Comparison of ENCODE assay signal across 16 mouse cellular contexts in genomic region chr14:122968049-122968448, GRCm38 (mm10). TPM values are rescaled to one million over a fixed set of nuclear protein-coding genes. Genes with fewer than 3 reads are reported as not detected.
DNase-seq lines count a peak whose midpoint lies in the region; ATAC-seq lines count a peak whose summit lies in the region.
"Had no signal": no experiment of that assay in that cellular context is flagged by ENCODE, and none has a peak within 500 bp of the region (broad histone marks: within the 10 kb centered on the region; RNA-seq: fewer than 3 reads in every experiment).

No protein-coding gene starts in this region.

- DNase-seq in heart, adult 11 months: peak; percentile 51
- DNase-seq in heart, postnatal 10 days: no peak
- peak; percentile 18 for DNase-seq in R1 (ENCODE audit: low read depth, low spot score)
- no peak for DNase-seq in testis, postnatal 14 days (ENCODE audit: low spot score)
- no peak for DNase-seq in cerebellum, adult 11-12 months
- DNase-seq: adrenal gland, postnatal 36 days; cerebellum, adult 2 months; cerebellum, postnatal 14 days; gastrocnemius, postnatal 36 days; heart, postnatal 14 days; kidney, adult 8-10 months; kidney, postnatal 14 days; thymus, postnatal 14 days had no signal

- intact Hi-C loops in heart, postnatal 10 days (cut with DNase I): no loop called here

- peak; percentile 72 for ATAC-seq in CD4-positive, CD25-positive, alpha-beta regulatory T cell, adult 4 months
- ATAC-seq in megakaryocyte-erythroid progenitor cell, adult 5-6 weeks (replicated peaks; ENCODE audit: low FRiP score, low TSS enrichment, poor library complexity, severe bottlenecking): peak; percentile 73; the same call in 1 of the 2 replicates
- no peak for ATAC-seq in erythroblast, adult 5-6 weeks (replicated peaks; ENCODE audit: low FRiP score, poor library complexity, severe bottlenecking)

RNA-seq across cellular contexts. Expression of gene Tmtc4, which starts 15.8 kb away (rescaled TPM):
- 10 to 100 TPM; 14.3 to 22.4 TPM for total RNA-seq in heart, postnatal 10 days (2021)
- polyA plus RNA-seq in CD4-positive, CD25-positive, alpha-beta regulatory T cell, adult 4 months (2017; shearing (Covaris generic)): 10 to 100 TPM; 28.3 to 29.9 TPM
- total RNA-seq in megakaryocyte-erythroid progenitor cell, adult 5-6 weeks (2014; fragmentation: Nextera tagmentation): 7.6 and 10.6 TPM in 2 replicates
- total RNA-seq in megakaryocyte-erythroid progenitor cell, adult 5-6 weeks (2017): 6.9 and 10.6 TPM in 2 replicates
- total RNA-seq in erythroblast, adult 5-6 weeks (2015; ENCODE audit: low replicate concordance): 3.7 TPM in 1 of 2 replicates, not detected in the other
- 1.3 and 2.5 TPM in 2 replicates for total RNA-seq in erythroblast, adult 5-6 weeks (2017; ENCODE audit: low replicate concordance)

RNA-seq across cellular contexts. Expression of gene Ggact, which starts 54.5 kb away (rescaled TPM):
- 10 to 100 TPM; 20.0 to 23.4 TPM for total RNA-seq in heart, postnatal 10 days (2021)
- polyA plus RNA-seq in CD4-positive, CD25-positive, alpha-beta regulatory T cell, adult 4 months (2017; shearing (Covaris generic)): 10 to 100 TPM; 19.1 to 23.2 TPM
- 15.9 and 24.0 TPM in 2 replicates for total RNA-seq in megakaryocyte-erythroid progenitor cell, adult 5-6 weeks (2014; fragmentation: Nextera tagmentation)
- total RNA-seq in megakaryocyte-erythroid progenitor cell, adult 5-6 weeks (2017): 18.0 and 31.5 TPM in 2 replicates
- 2.5 and 4.6 TPM in 2 replicates for total RNA-seq in erythroblast, adult 5-6 weeks (2015; ENCODE audit: low replicate concordance)
- 3.6 TPM in 1 of 2 replicates, not detected in the other for total RNA-seq in erythroblast, adult 5-6 weeks (2017; ENCODE audit: low replicate concordance)

Comparison
In these comparisons a context has a peak if more than half of its experiments do, and no peak if none do; other contexts are left out.
1. DNase-seq: peak in heart, adult 11 months (single experiment) and R1 (single experiment); none in heart, postnatal 10 days (0 of 2), testis, postnatal 14 days (single experiment) and cerebellum, adult 11-12 months (single experiment).